Mouse (Mus musculus): ENCODE data around the gene Hif3a.

Hif3a gene

DNA sequence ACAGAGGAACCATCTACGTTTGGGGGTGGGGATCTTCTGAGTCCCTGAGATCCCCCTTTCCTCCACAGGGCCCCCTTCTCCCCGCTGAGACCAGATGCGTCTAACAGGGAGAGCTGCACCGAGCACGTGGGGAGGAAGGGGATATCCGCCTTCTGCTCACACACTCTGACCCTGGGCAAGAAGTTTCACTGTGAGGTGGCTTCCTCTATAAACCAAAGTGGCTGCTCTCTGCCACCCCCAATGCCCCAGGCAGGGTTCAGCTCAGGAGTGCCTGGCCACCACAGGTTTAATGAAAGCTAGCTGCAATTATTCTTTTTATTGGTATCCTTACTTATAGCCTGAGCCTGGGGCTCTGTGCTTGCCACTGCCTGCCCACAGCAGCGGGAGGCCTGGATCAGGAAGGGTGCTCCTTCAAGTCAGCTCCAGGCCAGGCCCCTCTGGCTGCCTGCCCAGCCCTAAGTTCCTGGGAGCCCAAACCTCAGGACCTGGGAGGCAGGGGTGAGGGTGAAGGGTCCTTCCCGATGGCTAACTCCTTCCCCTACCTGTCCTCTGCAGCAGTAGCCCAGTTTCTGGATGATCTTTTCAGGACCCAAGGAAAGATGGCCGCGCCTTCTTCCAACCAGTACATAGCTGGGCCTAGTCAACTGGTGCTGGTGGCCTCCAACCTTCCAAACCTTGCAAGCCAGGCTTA, 37.3 kb downstream of the Hif3a start:
- no peak for DNase-seq (ENCODE audit: inconsistent ontology term)

GRCm38 (mm10) chr7:17024141-17024540, 38.1 kb downstream of the Hif3a start:
- DNase-seq (ENCODE audit: inconsistent ontology term), result no peak

DNA sequence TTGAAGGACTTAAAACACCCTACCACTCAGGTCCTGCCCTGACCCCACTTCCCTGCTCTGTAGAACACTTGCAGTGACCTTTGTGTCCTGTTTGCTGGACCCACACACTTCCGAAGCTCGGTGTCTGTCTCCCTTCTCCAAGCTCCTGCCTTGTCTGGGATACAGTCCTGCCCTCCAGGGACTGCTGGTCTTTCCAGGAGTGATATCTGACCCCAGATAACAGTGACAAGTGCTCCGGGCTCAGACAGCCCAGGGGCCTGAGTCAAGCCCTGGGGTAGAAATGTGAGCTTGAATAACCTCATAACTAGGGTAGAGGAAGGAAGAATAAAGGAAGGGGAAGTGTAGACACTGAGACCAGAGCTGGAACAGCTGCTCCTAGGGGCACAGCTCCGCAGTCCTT, 38.5 kb downstream of the Hif3a start:
- no peak for DNase-seq (ENCODE audit: inconsistent ontology term)

- no peak for DNase-seq (ENCODE audit: inconsistent ontology term)
Measured at GRCm38 (mm10) chr7:17022176-17022575, 40.1 kb downstream of the Hif3a start.

- no peak for DNase-seq (ENCODE audit: inconsistent ontology term)
Measured at GRCm38 (mm10) chr7:17019426-17020166, 42.6 kb downstream of the Hif3a start.

- DNase-seq (ENCODE audit: inconsistent ontology term), result no peak
Measured at GRCm38 (mm10) chr7:17017921-17018320, 44.3 kb downstream of the Hif3a start.

- DNase-seq (ENCODE audit: inconsistent ontology term), result peak; percentile 95
Measured at GRCm38 (mm10) chr7:17017036-17017435, 45.2 kb downstream of the Hif3a start.

- no peak for DNase-seq (ENCODE audit: inconsistent ontology term)
Measured at GRCm38 (mm10) chr7:17015381-17015780, 46.8 kb downstream of the Hif3a start.

- no peak for DNase-seq (ENCODE audit: inconsistent ontology term)
Measured at GRCm38 (mm10) chr7:17011909-17012590, 50.2 kb downstream of the Hif3a start.

DNA sequence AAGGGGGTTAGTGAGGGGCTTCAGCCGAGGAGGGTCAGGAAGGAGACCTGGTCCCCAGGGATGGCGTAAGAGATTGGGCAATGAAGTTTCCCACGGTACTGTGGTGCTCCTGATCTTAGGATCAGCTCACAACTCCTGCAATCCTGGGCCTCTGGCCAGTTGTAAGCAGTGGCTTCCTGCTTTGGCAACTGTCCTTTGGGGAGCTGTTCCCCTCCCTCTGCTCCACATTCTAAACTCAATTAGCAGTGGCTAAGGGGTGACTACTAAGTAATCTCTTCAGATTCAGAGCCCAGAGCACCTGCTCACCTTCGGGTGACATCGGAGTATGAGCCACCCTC, 52.2 kb downstream of the Hif3a start:
- no peak for DNase-seq (ENCODE audit: inconsistent ontology term)

- DNase-seq (ENCODE audit: inconsistent ontology term), result no peak
Measured at GRCm38 (mm10) chr7:17009326-17010009, 52.8 kb downstream of the Hif3a start.

DNA sequence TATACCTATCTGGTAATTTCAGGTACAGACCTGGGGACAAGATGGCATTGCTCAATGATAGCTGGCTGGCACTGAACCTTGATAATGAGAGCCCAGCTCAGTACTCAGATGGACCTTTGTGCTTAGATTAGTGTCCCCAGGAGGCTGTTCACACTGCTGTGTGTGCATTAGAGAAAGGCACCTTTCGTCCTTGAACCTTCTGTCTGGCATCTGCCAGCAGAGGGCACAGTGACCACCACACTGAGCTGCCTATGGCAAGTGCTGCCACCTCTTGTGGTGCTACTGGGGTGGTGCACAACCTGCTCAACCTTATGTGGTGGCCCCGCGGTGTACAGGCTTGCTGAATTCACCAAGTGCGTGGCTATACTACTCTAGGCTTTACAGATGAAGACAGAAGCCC, 54.9 kb downstream of the Hif3a start:
- DNase-seq (ENCODE audit: inconsistent ontology term), result peak; percentile 33

DNA sequence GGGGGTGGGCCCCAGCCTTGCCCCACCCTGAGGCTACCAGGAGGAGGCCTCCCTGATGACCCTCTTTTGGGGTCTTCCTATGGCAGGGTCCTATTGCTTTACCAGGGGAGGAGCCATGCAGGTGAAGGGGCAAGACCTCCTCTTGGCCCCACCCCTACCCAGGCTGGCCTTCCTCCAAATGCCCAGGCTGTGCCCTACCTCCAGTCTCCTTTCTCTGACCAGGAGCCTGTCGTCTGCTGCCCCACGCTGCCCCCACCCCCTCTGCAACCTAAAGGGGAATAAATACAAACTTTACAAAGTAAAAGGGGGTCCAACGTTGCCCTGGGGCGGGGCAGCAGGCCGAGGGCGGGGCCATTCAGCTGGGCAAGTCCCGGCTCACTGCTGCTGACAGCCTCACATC, 57.5 kb downstream of the Hif3a start:
- DNase-seq (ENCODE audit: inconsistent ontology term), result no peak

DNA sequence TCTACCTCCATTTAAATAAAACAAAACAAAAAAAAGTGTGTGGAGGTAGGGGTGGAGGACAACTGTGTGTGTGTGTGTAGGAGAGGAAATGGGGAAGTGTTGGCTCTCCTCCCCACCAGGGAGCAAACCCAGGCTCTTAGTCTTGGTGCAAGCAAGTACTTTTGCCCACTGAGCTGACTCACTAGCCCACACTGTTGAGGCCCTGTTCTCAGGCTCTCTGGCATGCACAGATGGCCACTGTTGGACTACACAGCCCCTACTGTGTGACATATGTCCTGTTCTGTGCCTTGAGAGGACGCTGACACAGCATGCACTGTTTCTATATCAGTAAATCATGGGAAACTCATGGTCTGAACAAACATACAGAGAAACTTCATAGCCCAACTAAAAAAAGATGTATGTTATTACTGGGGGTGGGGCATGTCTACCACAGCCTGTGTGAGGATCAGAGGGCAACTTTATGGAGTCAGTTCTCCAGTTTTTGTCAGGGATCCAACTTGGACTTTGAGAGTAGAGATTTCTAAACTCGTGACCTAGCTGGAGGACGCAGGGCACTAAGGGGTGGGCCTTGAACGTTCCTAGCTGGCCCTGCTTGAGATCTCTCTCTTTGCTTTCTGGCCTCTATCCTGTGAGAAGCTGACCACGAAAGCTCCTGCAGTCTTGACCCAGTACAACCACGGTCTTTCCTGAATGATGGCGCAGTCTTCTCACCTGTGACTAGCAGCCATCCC, 58.8 kb downstream of the Hif3a start:
- DNase-seq (ENCODE audit: inconsistent ontology term), result peak; percentile 27

- peak; percentile 85 for DNase-seq (ENCODE audit: inconsistent ontology term)
Measured at GRCm38 (mm10) chr7:17002375-17003195, 59.6 kb downstream of the Hif3a start.

DNA sequence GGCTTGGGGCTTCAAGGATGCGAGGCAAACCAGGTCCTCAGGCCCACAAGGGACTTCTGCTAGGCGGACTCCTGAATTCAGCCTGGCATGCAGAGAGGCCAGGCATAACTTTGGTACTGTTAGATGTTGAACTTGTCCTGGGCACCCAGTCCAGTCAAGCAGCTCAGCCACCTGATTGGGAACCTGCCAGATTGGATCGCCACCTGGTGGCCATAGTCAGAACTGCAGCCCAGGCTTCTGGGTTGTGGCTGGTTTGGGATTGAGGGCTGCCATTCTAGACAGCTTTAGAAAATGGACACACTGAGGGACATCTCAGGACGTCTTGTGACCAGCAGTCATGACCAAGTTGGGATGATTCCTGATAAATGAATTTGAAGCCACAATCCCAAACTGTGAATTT, 62.6 kb downstream of the Hif3a start:
- DNase-seq (ENCODE audit: inconsistent ontology term), result peak; percentile 65

GRCm38 (mm10) chr7:16999233-16999632, 63.0 kb downstream of the Hif3a start:
- no peak for DNase-seq (ENCODE audit: inconsistent ontology term)

GRCm38 (mm10) chr7:16995345-16995744, 66.9 kb downstream of the Hif3a start:
- DNase-seq (ENCODE audit: inconsistent ontology term), result no peak

- DNase-seq (ENCODE audit: inconsistent ontology term), result no peak
Measured at GRCm38 (mm10) chr7:16994400-16994799, 67.8 kb downstream of the Hif3a start.

- peak; percentile 88 for DNase-seq (ENCODE audit: inconsistent ontology term)
Measured at GRCm38 (mm10) chr7:16993651-16994399, 68.4 kb downstream of the Hif3a start.
